Mouse (Mus musculus) heart, embryonic 11.5 days (tissue): ENCODE data around the gene Hist1h2bl. TPM values are rescaled to one million over a fixed set of nuclear protein-coding genes. Genes with fewer than 3 reads are reported as not detected.
"Not testable (repeated sequence)": the region's sequence is repeated elsewhere in the genome, so short reads cannot be mapped to it uniquely, and the experiment has no call there.

Experiments used
- ATAC-seq: fragments of 200-750 bp; cut with Nextera tagmentation; replicated peaks from 2 replicates; pipeline ENCODE4 v1.8.0; 2017; ENCODE audit warnings: moderate library complexity; ENCODE audit not compliant: insufficient number of reproducible peaks, low FRiP score, low TSS enrichment
- H3K27ac ChIP-seq: fragments of 300-500 bp; sonication (generic); 2 replicates; pipeline ENCODE4 v1.5.1; 2014; ENCODE audit warnings: mild to moderate bottlenecking, low read depth, low read length
- H3K27me3 ChIP-seq: fragments of 300-500 bp; sonication (generic); 2 replicates; pipeline ENCODE4 v1.6.1; 2014; ENCODE audit warnings: mild to moderate bottlenecking, low read length, mixed read lengths; ENCODE audit not compliant: control insufficient read depth, insufficient read depth
- H3K36me3 ChIP-seq: fragments of 300-500 bp; sonication (generic); 2 replicates; pipeline ENCODE4 v1.6.1; 2014; ENCODE audit warnings: mild to moderate bottlenecking, low read length, moderate library complexity, mixed read lengths; ENCODE audit not compliant: control insufficient read depth, insufficient read depth
- H3K4me1 ChIP-seq: fragments of 300-500 bp; sonication (generic); 2 replicates; pipeline ENCODE4 v1.6.1; 2014; ENCODE audit warnings: low read length; ENCODE audit not compliant: control insufficient read depth, insufficient read depth
- H3K4me2 ChIP-seq: fragments of 300-500 bp; sonication (generic); 2 replicates; pipeline ENCODE4 v1.6.1; 2014; ENCODE audit warnings: mild to moderate bottlenecking, moderate library complexity
- H3K4me3 ChIP-seq: fragments of 300-500 bp; sonication (generic); 2 replicates; pipeline ENCODE4 v1.5.1; 2014; ENCODE audit warnings: low read depth, low read length
- H3K9ac ChIP-seq: fragments of 300-500 bp; sonication (generic); 2 replicates; pipeline ENCODE4 v1.6.1; 2014; ENCODE audit warnings: mild to moderate bottlenecking, low read depth, low read length, moderate library complexity
- H3K9me3 ChIP-seq: fragments of 300-500 bp; sonication (generic); replicated peaks from 2 replicates; pipeline ENCODE4 v1.6.1; 2016; ENCODE audit warnings: low read length; ENCODE audit not compliant: control insufficient read depth
- WGBS: fragments of 180-500 bp; shearing (Covaris S2); extraction: QIAGEN DNeasy Blood & Tissue Kit; methylation state at CpG from one replicate; pipeline ENCODE4 v1.1.7; 2014; ENCODE audit not compliant: insufficient replicate concordance; 5-methylcytosine and 5-hydroxymethylcytosine counted together
- polyA plus RNA-seq: library from polyadenylated mRNA; unstranded; fragments of >200 nt; fragmentation: Nextera tagmentation; extraction: Ambion mirVana; gene quantifications from 2 replicates; pipeline ENCODE4 v1.2.1, GENCODE M21; 2014

The Hist1h2bl gene
- polyA plus RNA-seq, 1 experiment from 2014 or later = not detected

GRCm38 (mm10) chr13:21727948-21728572 is 12.1 kb upstream of the Hist1h2bl start:
- WGBS = 33% methylated on average over 11 of the region's 11 CpGs
- ATAC-seq = no peak
- H3K36me3 ChIP-seq = no peaks in the 10 kb centered on the region
- no peaks in the 10 kb centered on the region for H3K27me3 ChIP-seq
- no peaks in the 10 kb centered on the region for H3K9me3 ChIP-seq
- H3K4me1 ChIP-seq = no peaks in the 10 kb centered on the region
- H3K27ac ChIP-seq = no peak overlapping the region
- H3K4me3 ChIP-seq = no peak overlapping the region
- H3K9ac ChIP-seq = no peak overlapping the region
- H3K4me2 ChIP-seq = no peak overlapping the region

DNA sequence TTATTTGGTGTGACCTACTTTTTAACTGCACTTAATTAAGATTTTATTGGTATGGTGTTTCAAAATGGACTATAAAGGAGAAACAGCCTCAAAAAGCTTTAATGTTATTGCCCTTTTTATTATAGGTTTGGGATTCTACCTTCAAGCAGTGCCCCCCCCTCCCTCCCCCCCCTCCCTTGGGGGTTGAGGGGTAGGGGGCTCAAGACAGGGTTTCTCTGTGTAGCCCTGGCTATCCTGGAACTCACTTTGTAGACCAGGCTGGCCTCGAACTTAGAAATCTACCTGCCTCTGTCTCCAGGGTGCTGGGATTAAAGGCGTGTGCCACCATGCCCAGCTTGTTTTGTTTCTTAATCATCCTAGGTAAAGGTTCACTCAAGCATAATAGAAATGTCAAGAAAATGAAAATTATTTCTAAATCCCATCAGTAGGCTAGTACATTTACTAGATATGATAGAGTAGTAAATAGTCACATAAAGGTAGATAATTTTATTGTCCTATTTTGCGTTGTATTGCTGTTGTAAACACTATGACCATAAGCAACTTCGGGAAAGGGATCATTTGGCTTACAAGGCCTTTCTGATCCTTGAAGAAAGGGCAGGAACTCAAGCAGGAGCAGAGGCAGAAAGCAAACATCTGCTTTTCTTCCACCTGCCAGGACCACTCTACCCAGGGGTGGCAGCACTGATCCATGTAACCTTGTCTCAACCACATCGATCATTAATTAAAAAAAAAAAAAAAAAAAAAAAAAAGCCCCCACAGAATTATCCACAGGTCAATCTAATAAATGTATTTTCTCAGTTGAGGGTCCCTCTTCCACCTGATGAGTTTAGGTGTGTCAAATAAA is 7.3 kb upstream of the Hist1h2bl start:
- no peaks in the 10 kb centered on the region for H3K36me3 ChIP-seq
- no peak overlapping the region for H3K9ac ChIP-seq
- H3K27ac ChIP-seq = no peak overlapping the region
- WGBS = 40% methylated on average over 5 of the region's 5 CpGs
- no peak overlapping the region for H3K4me3 ChIP-seq
- peaks cover 8% of the 10 kb centered on the region for H3K4me1 ChIP-seq
- no peak for ATAC-seq
- H3K9me3 ChIP-seq = no peaks in the 10 kb centered on the region
- peak overlapping the region; percentile 31; the same call in 1 of the 2 replicates for H3K4me2 ChIP-seq
- no peaks in the 10 kb centered on the region for H3K27me3 ChIP-seq

DNA sequence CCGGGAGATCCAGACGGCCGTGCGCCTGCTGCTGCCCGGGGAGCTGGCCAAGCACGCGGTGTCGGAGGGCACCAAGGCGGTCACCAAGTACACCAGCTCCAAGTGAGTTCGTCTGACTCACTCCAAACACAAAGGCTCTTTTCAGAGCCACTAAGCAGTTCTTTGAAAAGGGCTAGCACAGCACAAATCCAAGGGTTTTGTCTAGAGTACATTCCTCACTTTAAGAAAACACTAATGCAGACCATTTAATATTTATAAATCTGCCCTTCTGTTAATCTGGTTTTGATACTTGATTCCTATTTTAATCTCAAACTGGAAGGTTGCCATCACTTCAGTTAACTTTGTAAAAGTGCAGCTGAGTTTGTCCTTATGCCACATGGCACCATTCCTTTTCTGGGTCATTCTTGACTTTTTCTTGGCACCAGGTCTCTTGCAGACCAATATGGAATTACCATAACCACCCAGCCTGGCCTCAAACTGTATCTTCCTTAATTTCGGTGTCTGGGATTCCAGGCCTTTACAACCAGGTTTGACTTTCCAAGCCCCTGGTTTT is 6.5 kb upstream of the Hist1h2bl start:
- no peaks in the 10 kb centered on the region for H3K36me3 ChIP-seq
- peak overlapping the region; percentile 42 for H3K4me3 ChIP-seq
- 6% methylated on average over 10 of the region's 11 CpGs for WGBS
- ATAC-seq = peak; percentile 6; the same call in 1 of the 2 replicates
- H3K9me3 ChIP-seq = no peaks in the 10 kb centered on the region
- peaks cover 8% of the 10 kb centered on the region for H3K4me1 ChIP-seq
- peak overlapping the region; percentile 68 for H3K4me2 ChIP-seq
- H3K27me3 ChIP-seq = no peaks in the 10 kb centered on the region
- H3K27ac ChIP-seq = peak overlapping the region; percentile 86
- H3K9ac ChIP-seq = peak overlapping the region; percentile 69

- peak within 1 kb of the TSS; percentile 86 for H3K27ac ChIP-seq
- WGBS = 0% methylated on average over 35 of the region's 37 CpGs
- peak within 1 kb of the TSS; percentile 42 for H3K4me3 ChIP-seq
- not testable (repeated sequence) for H3K4me1 ChIP-seq, H3K27me3 ChIP-seq, H3K36me3 ChIP-seq, H3K9me3 ChIP-seq
- peak within 1 kb of the TSS; percentile 71 for H3K9ac ChIP-seq
- peak within 1 kb of the TSS; percentile 68 for H3K4me2 ChIP-seq
- ATAC-seq = peak; percentile 94
Observed at GRCm38 (mm10) chr13:21721757-21722372, 5.9 kb upstream of the Hist1h2bl start, which contains the start of gene Hist1h2bm. Hist1h2bm (plus strand) TSS chr13:21722044.

DNA sequence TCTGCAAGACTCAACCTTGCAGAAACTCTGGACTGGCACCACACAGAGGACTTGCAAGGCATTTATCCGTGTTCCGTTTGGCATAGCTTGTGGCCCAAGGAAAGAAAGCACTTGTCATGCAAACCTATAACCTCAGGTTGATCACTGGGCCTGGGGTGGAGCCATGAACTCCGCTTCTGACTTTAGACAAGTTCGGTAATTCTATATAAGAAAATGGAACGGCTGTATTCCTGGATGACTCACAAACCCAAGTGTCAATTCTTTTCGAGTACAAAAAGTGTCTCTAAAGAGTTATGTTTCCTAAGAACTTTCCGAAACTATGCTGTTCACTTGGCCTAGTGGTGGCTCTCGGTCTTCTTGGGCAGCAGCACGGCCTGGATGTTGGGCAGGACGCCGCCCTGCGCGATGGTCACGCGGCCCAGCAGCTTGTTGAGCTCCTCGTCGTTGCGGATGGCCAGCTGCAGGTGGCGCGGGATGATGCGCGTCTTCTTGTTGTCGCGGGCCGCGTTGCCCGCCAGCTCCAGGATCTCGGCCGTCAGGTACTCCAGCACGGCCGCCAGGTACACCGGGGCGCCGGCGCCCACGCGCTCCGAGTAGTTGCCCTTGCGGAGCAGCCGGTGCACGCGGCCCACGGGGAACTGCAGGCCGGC is 5.3 kb upstream of the Hist1h2bl start:
- not testable (repeated sequence) for H3K9me3 ChIP-seq, H3K36me3 ChIP-seq, H3K4me1 ChIP-seq, H3K27me3 ChIP-seq
- 3% methylated on average over 21 of the region's 44 CpGs for WGBS
- H3K9ac ChIP-seq = peak overlapping the region; percentile 71
- peak; percentile 27 for ATAC-seq
- H3K4me3 ChIP-seq = peak overlapping the region; percentile 42
- peak overlapping the region; percentile 68 for H3K4me2 ChIP-seq
- peak overlapping the region; percentile 86 for H3K27ac ChIP-seq

DNA sequence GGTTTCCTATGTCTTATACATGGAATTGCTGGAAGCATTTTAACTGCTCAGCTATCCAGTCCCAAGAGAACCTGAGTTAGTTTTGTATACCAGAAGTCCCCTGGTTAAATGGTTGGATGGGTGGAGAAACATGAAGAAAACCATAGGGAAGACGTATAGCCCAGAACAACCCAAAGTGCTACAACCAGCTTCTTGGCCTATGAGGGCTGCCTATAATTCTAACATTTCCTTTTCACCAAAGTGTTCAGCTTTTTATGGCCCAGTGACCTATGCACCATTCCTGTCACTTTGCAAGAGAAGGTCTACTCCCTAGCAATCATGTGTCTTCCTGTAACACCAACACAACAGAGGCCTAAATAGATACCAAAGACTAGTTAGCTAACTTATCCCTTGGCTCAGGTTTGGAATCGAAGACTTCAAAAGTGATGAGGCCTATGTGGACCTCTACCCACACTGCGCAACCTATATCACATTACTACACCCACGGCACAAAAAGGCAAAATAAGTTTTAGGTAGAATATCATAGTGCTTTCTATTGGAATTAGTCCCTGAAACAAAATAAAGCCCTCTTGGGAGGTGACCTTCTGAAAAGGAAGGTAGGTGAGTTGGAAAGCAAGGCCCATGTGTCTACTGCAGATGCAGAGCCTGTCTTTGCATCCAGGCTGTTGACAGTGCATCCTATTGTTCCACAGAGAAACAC is 2.6 kb upstream of the Hist1h2bl start:
- peak overlapping the region; percentile 32 for H3K4me3 ChIP-seq
- peak overlapping the region; percentile 67 for H3K27ac ChIP-seq
- H3K4me2 ChIP-seq = peak overlapping the region; percentile 58
- H3K36me3 ChIP-seq = no peaks in the 10 kb centered on the region
- H3K9me3 ChIP-seq = no peaks in the 10 kb centered on the region
- peaks cover 13% of the 10 kb centered on the region for H3K4me1 ChIP-seq
- peak overlapping the region; percentile 74 for H3K9ac ChIP-seq
- no peaks in the 10 kb centered on the region for H3K27me3 ChIP-seq
- WGBS = 71% methylated on average over 4 of the region's 4 CpGs
- ATAC-seq = no peak

DNA sequence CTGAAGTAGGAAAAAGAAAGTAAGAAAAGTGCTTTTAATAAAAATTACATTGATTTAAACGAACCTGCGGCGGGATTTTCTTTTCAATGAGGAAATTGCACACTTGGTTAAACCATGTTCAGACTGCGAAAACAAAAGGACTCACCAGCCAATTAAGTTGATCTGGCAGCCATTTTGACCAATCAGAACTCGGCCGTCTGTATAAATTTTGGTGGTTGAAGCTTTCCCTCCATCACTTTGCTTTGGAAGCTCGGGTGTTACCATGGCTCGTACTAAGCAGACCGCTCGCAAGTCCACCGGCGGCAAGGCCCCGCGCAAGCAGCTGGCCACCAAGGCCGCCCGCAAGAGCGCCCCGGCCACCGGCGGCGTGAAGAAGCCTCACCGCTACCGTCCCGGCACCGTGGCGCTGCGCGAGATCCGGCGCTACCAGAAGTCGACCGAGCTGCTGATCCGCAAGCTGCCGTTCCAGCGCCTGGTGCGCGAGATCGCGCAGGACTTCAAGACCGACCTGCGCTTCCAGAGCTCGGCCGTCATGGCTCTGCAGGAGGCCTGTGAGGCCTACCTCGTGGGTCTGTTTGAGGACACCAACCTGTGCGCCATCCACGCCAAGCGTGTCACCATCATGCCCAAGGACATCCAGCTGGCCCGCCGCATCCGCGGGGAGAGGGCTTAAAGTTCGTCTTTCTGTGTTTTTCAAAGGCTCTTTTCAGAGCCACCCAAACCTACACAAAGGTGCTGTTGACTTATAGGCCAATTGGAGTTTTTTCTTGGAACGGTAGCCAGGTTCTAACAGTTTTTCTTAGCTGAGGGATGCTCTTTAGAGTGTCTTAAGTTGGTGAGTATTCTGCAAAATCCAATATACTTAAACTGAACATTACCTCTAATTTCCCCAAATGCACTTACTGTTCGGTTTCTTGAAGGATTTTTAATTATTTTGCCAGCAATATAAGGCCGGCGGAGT is 1.7 kb upstream of the Hist1h2bl start, which contains the start of gene Hist1h3h:
Gene Hist1h3h, plus strand, starts transcription at position 263 of the 961 bp plus-strand sequence.
- ATAC-seq = 0 out of 2 replicates have a peak, but pooled peaks have one; percentile 26
- not testable (repeated sequence) for H3K36me3 ChIP-seq, H3K9me3 ChIP-seq, H3K27me3 ChIP-seq
- H3K27ac ChIP-seq = peak within 1 kb of the TSS; percentile 96
- peaks cover 13% of the 10 kb centered on the region for H3K4me1 ChIP-seq
- H3K9ac ChIP-seq = peak within 1 kb of the TSS; percentile 85
- 1% methylated on average over 24 of the region's 56 CpGs for WGBS
- peak within 1 kb of the TSS; percentile 87 for H3K4me2 ChIP-seq
- peak within 1 kb of the TSS; percentile 49 for H3K4me3 ChIP-seq
